Mouse (Mus musculus): ENCODE measurements around the gene Ubl7.

DNA sequence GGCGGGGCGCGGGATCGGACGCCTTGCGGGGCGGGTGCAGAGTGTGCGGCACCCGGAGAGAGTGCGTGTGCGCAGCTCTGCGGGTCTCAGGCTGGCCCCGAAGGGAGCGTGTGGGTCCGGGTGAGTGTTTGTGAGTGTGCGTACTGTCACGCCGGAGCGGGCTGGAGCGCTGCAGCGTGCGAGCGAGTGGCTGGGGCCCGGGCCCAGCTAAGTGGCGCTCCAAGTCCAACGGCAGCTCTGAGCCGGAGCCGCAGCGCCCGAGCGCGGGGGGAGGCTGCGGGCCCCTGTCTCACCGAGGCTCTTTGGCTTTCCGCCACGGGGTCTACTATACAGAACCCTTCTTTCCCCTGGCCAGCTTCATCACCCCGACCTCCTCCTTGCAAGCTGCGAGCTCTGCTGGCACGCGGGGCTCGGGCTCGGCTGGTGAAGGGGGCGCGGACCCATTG, 29.6 kb downstream of the Ubl7 start:
- TF ChIP-seq HCFC1 (IDR thresholded peaks at IDR 0.05; ENCODE audit: borderline replicate concordance, insufficient read depth, low read length) (no peak), MAFK (IDR thresholded peaks at IDR 0.05; ENCODE audit: insufficient read depth, low read depth, low read length) (no peak), ZC3H11A (IDR thresholded peaks at IDR 0.05; ENCODE audit: borderline replicate concordance, low read depth, low read length) (no peak), ZNF384 (IDR thresholded peaks at IDR 0.05; ENCODE audit: low read depth, low read length) (no peak), CHD2 (IDR thresholded peaks at IDR 0.05; ENCODE audit: low read depth, low read length) (no peak)
